Mouse (Mus musculus) midbrain, embryonic 16.5 days (tissue): ENCODE data around the gene Mdk. TPM values are rescaled to one million over a fixed set of nuclear protein-coding genes. Genes with fewer than 3 reads are reported as not detected.
A peak's percentile ranks its signal among the peaks of the same experiment; 100 is the strongest.

Experiments
- ATAC-seq: fragments of 200-750 bp; cut with Nextera tagmentation; 2 replicates; pipeline ENCODE4 v1.8.0; 2017; ENCODE audit warnings: moderate TSS enrichment
- H3K27ac ChIP-seq: fragments of 300-500 bp; sonication (generic); 2 replicates; pipeline ENCODE4 v1.5.1; 2014; ENCODE audit warnings: mild to moderate bottlenecking, low read length, mixed read lengths
- H3K27me3 ChIP-seq: fragments of 300-500 bp; sonication (generic); 2 replicates; pipeline ENCODE4 v1.6.1; 2014; ENCODE audit warnings: low read depth, low read length, mixed read lengths; ENCODE audit not compliant: control insufficient read depth, insufficient read depth
- H3K36me3 ChIP-seq: fragments of 300-500 bp; sonication (generic); 2 replicates; pipeline ENCODE4 v1.6.1; 2014; ENCODE audit warnings: mild to moderate bottlenecking, low read length, moderate library complexity, mixed read lengths; ENCODE audit not compliant: control insufficient read depth, insufficient read depth
- H3K4me1 ChIP-seq: fragments of 300-500 bp; sonication (generic); 2 replicates; pipeline ENCODE4 v1.6.1; 2014; ENCODE audit warnings: mild to moderate bottlenecking, low read length, mixed read lengths; ENCODE audit not compliant: control insufficient read depth, insufficient read depth
- H3K4me2 ChIP-seq: fragments of 300-500 bp; sonication (generic); 2 replicates; pipeline ENCODE4 v1.6.1; 2014; ENCODE audit warnings: mild to moderate bottlenecking, low read length, mixed read lengths
- H3K4me3 ChIP-seq: fragments of 300-500 bp; sonication (generic); 2 replicates; pipeline ENCODE4 v1.5.1; 2014; ENCODE audit warnings: low read depth, mild to moderate bottlenecking, low read length, moderate library complexity, mixed read lengths
- H3K9ac ChIP-seq: fragments of 300-500 bp; sonication (generic); 2 replicates; pipeline ENCODE4 v1.6.1; 2014; ENCODE audit warnings: low read depth, low read length, mixed read lengths
- H3K9me3 ChIP-seq: fragments of 300-500 bp; sonication (generic); replicated peaks from 2 replicates; pipeline ENCODE4 v1.6.1; 2014; ENCODE audit warnings: mild to moderate bottlenecking, low read length, mixed read lengths; ENCODE audit not compliant: control insufficient read depth, poor library complexity, severe bottlenecking
- WGBS: fragments of 180-500 bp; shearing (Covaris S2); extraction: QIAGEN DNeasy Blood & Tissue Kit; methylation state at CpG from one replicate; pipeline ENCODE4 v1.1.7; 2014; 5-methylcytosine and 5-hydroxymethylcytosine counted together
- polyA plus RNA-seq: library from polyadenylated mRNA; unstranded; fragments of >200 nt; fragmentation: Nextera tagmentation; extraction: Ambion mirVana; gene quantifications from 2 replicates; pipeline ENCODE4 v1.2.1, GENCODE M21; 2015

Mdk gene
- polyA plus RNA-seq, 1 experiment from 2014 or later, result 98.8 TPM

GRCm38 (mm10) chr2:91930761-91931291 is 1.3 kb downstream of the Mdk start:
- Histone ChIP-seq H3K4me2 (peak overlapping the region; percentile 75), H3K36me3 (peaks cover under 1% of the 10 kb centered on the region), H3K27me3 (no peaks in the 10 kb centered on the region; the same call in 1 of the 2 replicates), H3K27ac (peak overlapping the region; percentile 67), H3K4me3 (peak overlapping the region; percentile 50), H3K9ac (peak overlapping the region; percentile 70), H3K4me1 (peaks cover 16% of the 10 kb centered on the region), H3K9me3 (no peaks in the 10 kb centered on the region)
- WGBS, result 3% methylated on average over 23 of the region's 23 CpGs
- ATAC-seq, result 0 out of 2 replicates have a peak, but pooled peaks have one; percentile 23

- no peak overlapping the region for H3K27ac ChIP-seq
Measured at GRCm38 (mm10) chr2:91929936-91930335, 2.2 kb downstream of the Mdk start.

GRCm38 (mm10) chr2:91929455-91929854 is 2.6 kb downstream of the Mdk start:
- no peak for ATAC-seq
- Histone ChIP-seq H3K36me3 (no peaks in the 10 kb centered on the region), H3K27ac (no peak overlapping the region), H3K4me2 (peak overlapping the region; percentile 75), H3K9ac (no peak overlapping the region), H3K27me3 (peaks cover 6% of the 10 kb centered on the region), H3K9me3 (no peaks in the 10 kb centered on the region), H3K4me1 (peaks cover 16% of the 10 kb centered on the region), H3K4me3 (no peak overlapping the region)
- WGBS, result 55% methylated on average over 3 of the region's 3 CpGs

More at GRCm38 (mm10) chr2:91929936-91930335, 2.2 kb downstream of the Mdk start:
- peak overlapping the region; percentile 75 for H3K4me2 ChIP-seq
- no peaks in the 10 kb centered on the region for H3K9me3 ChIP-seq
- H3K9ac ChIP-seq, result no peak overlapping the region
- whole genome bisulfite sequencing, result 5% methylated on average over 12 of the region's 12 CpGs
- peaks cover 1% of the 10 kb centered on the region; the same call in 1 of the 2 replicates for H3K27me3 ChIP-seq
- H3K4me3 ChIP-seq, result peak overlapping the region; percentile 50
- no peak for ATAC-seq
- peaks cover 16% of the 10 kb centered on the region for H3K4me1 ChIP-seq
- H3K36me3 ChIP-seq, result no peaks in the 10 kb centered on the region

GRCm38 (mm10) chr2:91928534-91929350 is 3.4 kb downstream of the Mdk start:
- H3K27ac ChIP-seq, result no peak overlapping the region
- no peak for ATAC-seq
- H3K4me3 ChIP-seq, result no peak overlapping the region
- 80% methylated on average over 23 of the region's 23 CpGs for WGBS
- no peaks in the 10 kb centered on the region for H3K36me3 ChIP-seq
- H3K4me1 ChIP-seq, result peaks cover 18% of the 10 kb centered on the region
- no peaks in the 10 kb centered on the region for H3K9me3 ChIP-seq
- H3K9ac ChIP-seq, result 0 out of 2 replicates have a peak overlapping the region, but pooled peaks have one; percentile 20
- peaks cover 11% of the 10 kb centered on the region for H3K27me3 ChIP-seq
- no peak overlapping the region for H3K4me2 ChIP-seq

- peaks cover 22% of the 10 kb centered on the region for H3K4me1 ChIP-seq
- no peak for ATAC-seq
- no peak overlapping the region; the same call in 1 of the 2 replicates for H3K4me3 ChIP-seq
- 53% methylated on average over 34 of the region's 34 CpGs for WGBS
- no peak overlapping the region for H3K4me2 ChIP-seq
- no peaks in the 10 kb centered on the region for H3K9me3 ChIP-seq
- no peaks in the 10 kb centered on the region for H3K36me3 ChIP-seq
- no peak overlapping the region for H3K9ac ChIP-seq
- H3K27me3 ChIP-seq, result peaks cover 19% of the 10 kb centered on the region
- no peak overlapping the region for H3K27ac ChIP-seq
Measured at GRCm38 (mm10) chr2:91927826-91928533, 4.1 kb downstream of the Mdk start.

GRCm38 (mm10) chr2:91926949-91927348 is 5.1 kb downstream of the Mdk start, which contains the start of gene Chrm4:
Gene Chrm4 (plus strand): TSS chr2:91927249.
- ATAC-seq, result no peak
- no peak within 1 kb of the TSS for H3K4me2 ChIP-seq
- H3K4me1 ChIP-seq, result peaks cover 16% of the 10 kb centered on the region
- peaks cover 20% of the 10 kb centered on the region for H3K27me3 ChIP-seq
- H3K27ac ChIP-seq, result no peak within 1 kb of the TSS
- no peaks in the 10 kb centered on the region for H3K36me3 ChIP-seq
- no peak within 1 kb of the TSS for H3K9ac ChIP-seq
- H3K9me3 ChIP-seq, result no peaks in the 10 kb centered on the region
- 95% methylated on average over 3 of the region's 3 CpGs for WGBS
- no peak within 1 kb of the TSS; the same call in 1 of the 2 replicates for H3K4me3 ChIP-seq

GRCm38 (mm10) chr2:91925442-91925841 is 6.7 kb downstream of the Mdk start:
- Histone ChIP-seq H3K4me1 (peaks cover 9% of the 10 kb centered on the region), H3K27ac (no peak overlapping the region), H3K27me3 (peaks cover 27% of the 10 kb centered on the region), H3K4me3 (no peak overlapping the region), H3K36me3 (no peaks in the 10 kb centered on the region), H3K4me2 (no peak overlapping the region), H3K9me3 (no peaks in the 10 kb centered on the region), H3K9ac (no peak overlapping the region)
- no peak for ATAC-seq
- WGBS, result 91% methylated on average over 15 of the region's 15 CpGs

- peaks cover 9% of the 10 kb centered on the region for H3K4me1 ChIP-seq
Measured at GRCm38 (mm10) chr2:91924726-91925125, 7.4 kb downstream of the Mdk start.

More at GRCm38 (mm10) chr2:91924726-91925125, 7.4 kb downstream of the Mdk start:
- Histone ChIP-seq H3K4me3 (no peak overlapping the region), H3K4me2 (no peak overlapping the region), H3K9me3 (no peaks in the 10 kb centered on the region), H3K36me3 (no peaks in the 10 kb centered on the region), H3K27ac (no peak overlapping the region), H3K27me3 (peaks cover 27% of the 10 kb centered on the region), H3K9ac (no peak overlapping the region)
- ATAC-seq, result no peak
- WGBS, result 65% methylated on average over 1 of the region's 1 CpGs
